Mouse (Mus musculus) olfactory bulb, adult 2 months (tissue): ENCODE results near the gene Efcab9.

Experiments used
- CTCF ChIP-seq: fragments of 200-500 bp; IDR thresholded peaks from 2 replicates; pipeline ENCODE4 v1.5.1; 2012; ENCODE audit warnings: low read depth, mild to moderate bottlenecking, low read length, moderate library complexity; ENCODE audit not compliant: insufficient read depth
- POLR2A ChIP-seq: fragments of 200-500 bp; IDR thresholded peaks from 2 replicates; pipeline ENCODE4 v1.6.1; 2012; ENCODE audit warnings: mild to moderate bottlenecking, low read depth, low read length, moderate library complexity; ENCODE audit not compliant: insufficient read depth

GRCm38 (mm10) chr11:32487501-32487900 is 44.4 kb downstream of the Efcab9 start:
- TF ChIP-seq POLR2A, result no peak
- no peak for TF ChIP-seq CTCF
